Mouse (Mus musculus) adrenal gland, postnatal 25 days (tissue): ENCODE data around the gene Fam20a. TPM values are rescaled to one million over a fixed set of nuclear protein-coding genes. Genes with fewer than 3 reads are reported as not detected.

Experiments
- DNase-seq: peaks from one replicate; pipeline ENCODE4 v3.0.0; 2021; ENCODE audit warnings: mixed read lengths
- total RNA-seq: library from RNA; stranded (reverse); gene quantifications from 2 replicates; pipeline ENCODE4 v1.2.3, GENCODE M21; 2021

The Fam20a gene
- total RNA-seq, 1 experiment from 2014 or later: 3.7 TPM

DNA sequence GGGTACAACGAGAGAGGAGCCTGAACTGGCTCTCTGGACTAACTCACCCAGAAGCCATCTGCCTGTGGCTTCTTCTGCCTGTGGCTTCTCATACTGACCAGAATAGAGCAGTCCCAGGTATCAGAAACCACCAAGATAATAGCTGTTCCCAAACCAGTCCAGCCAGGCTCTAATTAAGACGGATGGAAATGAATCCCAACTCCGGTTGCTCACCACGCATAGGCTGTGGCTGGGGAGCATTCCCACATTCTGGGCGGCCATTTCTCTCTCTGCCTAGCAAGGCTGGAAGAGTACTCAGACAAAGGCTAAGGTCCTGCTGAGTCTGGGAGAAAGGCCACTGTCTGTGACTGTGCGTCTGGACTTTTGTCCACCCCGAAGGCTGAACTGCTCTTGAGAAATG is 5.1 kb downstream of the Fam20a start:
- no peak for DNase-seq

DNA sequence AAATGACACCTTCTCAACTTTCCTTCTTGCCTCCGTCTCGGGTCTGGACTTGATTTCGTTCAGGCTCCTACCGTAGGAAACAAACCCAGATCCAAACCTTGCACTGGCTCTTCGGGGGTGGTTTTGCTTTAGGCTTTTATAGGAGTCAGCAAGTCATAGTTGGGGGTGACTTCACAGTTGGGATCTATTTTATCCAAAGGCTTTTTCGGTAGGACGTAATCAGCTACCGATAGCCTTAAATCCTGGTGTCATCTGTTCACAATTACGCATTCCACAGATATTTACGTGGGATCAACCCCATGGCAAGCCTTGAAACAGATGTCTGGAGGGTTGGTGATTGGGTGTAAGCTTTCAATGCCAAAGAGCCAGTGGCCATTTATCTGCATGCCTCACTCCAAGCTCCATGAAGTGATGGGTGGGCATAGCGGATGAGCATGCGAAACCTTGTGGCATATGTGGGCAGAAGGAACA is 6.7 kb downstream of the Fam20a start:
- DNase-seq: no peak

DNA sequence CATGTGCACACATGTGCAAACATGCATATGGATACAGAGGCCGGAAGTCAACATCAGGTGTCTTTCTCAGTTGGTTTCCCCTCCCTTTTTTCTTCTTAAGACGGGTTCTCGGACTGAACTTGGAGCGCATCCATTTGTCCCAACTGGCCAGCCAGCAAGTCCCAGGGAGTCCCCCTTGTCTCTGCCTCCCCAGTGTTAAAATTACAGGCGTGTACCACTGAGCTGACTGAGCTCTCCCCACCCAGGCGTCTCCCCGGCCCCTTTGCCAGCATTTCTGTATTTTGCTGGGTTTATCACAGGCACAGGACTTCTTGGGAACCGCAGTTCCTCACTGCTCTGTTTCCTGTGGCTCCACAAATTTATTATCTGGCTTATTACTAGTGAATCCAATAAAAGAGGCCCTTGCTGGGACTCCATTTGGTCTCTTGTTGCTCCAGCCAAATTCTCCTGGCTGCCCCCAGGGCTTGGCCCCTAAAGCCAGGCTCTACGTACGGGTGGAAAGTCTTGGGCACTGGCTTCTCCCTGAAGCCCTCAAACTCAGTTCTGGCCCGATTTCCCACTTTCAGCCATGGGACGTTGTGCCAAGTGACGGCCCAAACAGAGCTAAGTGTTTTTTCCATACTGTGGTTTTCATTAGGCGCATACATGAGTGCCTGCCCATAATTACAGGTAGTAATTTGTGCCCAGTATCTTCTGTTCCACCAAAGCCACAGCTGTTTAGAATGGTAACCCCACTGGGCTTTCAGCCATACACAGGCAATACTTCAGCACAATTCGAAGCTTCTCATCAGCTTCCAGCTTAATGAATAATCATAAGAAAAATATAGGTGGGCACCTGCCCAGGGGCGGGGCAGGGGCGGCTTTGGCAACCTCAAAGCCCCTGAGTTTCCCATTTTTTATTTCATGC is 7.5 kb downstream of the Fam20a start:
- DNase-seq: no peak

DNA sequence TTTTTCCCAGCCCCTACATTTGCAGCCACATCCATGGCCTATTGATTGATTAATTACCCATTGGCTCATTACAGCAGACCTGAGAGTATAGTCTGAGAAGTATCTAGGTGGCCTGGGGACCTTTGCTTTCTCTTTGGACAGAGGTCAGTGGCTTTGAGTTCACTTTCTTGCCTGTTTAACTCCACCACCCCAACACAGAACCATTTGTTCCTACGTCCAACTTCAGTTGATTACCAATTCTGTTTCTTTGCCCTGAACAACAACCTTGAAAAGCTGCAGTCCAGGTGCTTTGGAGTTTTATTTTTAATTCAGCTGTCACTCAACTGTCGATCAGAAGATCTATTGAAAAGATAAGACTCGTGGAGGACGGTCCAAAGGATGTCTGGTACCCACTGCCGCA is 12.6 kb downstream of the Fam20a start:
- DNase-seq: no peak

DNA sequence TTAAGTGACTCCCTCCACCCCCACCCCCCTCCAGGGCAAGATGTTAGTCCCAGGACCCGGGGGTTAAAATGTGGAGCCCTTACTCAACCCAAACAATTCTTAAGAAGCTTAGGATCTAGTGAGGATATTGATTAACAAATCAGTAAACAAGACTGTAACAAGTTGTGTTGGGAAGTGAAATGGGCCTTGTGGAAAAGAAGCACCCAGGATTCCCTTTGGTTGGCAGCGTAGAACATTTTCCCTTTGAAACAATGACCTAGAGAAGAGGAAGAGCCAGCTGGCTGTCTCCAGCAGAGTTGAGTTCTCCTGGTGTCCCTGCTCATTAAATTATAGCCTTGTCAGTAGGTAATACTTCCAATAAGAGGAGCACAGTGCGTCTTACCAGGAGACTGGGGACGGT is 13.3 kb downstream of the Fam20a start:
- no peak for DNase-seq

DNA sequence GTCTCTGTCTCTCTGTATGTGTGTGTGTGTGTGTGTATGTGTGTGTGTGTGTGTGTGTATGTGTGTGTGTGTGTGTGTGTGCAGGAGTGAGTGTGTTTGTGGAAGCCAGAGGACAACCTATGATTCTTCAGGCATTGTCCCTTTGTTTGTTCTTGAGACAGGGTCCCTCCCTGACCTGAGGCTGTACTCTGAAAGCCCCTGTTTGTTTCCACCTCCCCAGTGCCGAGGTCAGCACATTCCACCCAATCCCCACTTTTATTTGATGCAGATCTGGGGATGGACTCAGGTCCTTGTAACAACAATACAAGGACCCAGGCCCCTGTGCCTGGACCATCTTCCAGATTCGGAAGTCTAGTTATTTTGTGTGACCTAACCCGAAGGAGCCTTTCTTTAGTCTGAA is 14.6 kb downstream of the Fam20a start:
- no peak for DNase-seq

DNA sequence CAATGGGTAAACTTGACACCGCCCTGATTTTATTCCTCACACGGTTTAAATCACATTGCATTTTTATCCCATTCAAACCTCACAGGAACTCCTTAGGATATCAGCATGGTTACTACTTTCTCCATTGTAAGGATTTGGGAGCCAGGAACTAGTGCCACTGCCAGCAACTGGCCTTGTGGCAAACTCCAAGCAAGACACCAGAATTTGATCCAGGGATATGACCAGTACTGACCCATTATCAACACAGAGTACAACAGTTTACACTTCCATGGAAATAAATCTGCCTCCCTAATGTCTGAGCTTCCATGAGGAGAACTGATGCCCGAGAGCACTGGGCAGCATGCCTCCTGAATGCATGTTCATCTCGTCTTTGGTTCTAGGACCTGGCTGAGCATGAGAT is 15.5 kb downstream of the Fam20a start:
- no peak for DNase-seq

DNA sequence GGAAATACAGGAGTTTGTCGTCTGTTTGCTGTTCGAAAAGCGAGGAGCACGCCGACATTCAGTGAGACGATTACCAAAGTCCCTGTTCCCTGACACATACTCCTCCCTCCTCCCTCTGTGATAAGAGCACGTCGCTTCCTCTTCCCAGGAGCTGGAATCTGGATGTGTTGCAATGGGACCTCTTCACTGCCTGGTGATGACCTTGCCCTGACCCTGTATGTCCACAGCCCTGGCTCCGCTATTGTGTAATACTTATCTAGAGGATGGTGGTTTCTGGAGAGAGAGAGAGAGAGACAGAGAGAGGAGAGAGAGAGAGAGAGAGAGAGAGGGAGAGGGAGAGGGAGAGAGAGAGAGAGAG is 16.0 kb downstream of the Fam20a start:
- peak; percentile 33 for DNase-seq

DNA sequence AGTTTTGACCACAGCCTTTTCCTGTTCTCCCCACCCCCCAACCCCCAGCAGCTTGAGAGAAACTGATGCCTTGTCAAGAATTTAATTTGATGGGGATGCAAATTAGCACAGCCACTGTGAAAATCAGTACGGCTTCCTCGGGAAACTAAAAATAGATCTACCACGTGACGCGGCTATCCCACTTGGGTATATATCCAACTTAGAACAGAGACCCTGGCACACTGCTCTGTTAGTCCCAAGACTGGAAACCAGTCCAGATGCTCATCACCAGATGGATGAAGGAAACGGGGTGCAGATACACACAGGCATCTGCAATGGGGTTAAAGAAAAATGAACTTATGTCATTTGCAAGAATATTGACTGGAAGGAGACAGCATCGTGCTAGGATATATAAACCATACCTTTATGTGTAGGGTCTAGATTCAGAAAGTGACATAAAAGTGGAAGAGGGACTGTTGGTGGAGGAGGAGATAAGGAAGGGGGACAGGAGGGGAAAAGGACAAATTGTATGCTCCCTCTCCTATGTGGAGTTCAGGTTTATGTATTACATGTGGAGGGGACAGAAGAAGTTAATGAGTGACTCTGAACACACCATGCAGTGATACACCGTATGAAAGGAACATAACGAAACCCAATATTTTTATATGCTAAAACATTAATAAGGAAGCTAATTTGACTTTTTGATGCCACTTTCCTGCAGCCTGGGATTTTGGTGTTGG is 16.6 kb downstream of the Fam20a start:
- no peak for DNase-seq

DNA sequence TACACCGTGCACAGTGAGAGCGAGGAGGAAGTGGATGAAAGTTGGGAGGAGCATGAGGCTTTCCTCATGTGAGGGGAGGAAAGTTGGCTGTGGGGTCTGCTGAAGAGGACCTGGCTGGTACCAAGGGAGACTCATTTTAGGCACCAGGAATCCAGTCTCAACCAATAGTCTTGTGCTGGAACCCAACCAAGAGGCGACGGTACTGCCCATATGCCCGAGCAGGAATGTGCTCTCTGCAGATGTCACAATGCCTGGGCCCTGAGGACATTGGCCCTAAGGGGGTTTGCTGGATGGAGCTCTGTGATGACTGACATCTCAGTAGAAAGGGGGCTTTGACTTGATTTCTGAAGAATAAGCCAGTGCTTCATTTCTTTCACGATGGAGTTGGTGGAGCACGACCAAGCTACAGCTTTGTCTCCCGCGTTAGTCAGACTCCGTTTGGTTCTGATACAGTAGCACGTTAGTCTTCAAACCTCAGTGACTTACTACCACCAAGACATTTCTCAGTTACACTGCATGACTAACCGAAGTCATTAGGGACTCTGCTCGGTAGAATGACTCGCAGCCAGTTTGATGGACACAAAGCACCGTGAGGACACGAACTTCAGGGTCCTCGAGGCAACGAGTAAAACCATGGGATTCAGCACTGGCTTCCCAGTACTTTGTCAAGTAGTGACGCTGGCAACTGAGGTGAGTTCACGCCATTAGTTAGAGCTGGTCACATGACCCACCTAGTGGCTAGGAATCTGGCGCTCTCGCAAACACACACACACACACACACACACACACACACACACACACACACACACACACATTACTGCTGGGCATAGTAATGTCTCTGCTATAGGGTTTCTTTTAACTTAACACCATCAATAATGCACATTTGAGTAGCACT is 17.5 kb downstream of the Fam20a start:
- no peak for DNase-seq

DNA sequence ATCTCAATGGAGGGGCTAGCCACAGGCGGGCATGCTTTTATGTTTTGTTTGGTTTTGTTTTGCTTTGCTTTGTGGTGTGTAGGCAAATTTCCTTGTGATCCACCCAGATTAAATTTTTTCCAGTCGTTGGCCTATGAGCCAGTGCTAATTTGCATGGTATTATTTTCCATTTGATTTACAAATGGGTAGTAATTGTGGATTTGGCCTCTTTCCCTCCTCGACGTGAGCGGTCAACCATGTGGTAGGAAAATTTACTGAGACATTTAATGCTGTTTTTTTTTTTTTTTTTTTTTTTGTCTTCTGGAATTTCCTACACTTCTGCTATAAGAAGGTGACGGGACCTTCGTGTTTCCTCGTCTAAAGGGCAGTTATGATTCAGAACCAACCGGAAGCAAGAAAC is 18.2 kb downstream of the Fam20a start:
- no peak for DNase-seq

DNA sequence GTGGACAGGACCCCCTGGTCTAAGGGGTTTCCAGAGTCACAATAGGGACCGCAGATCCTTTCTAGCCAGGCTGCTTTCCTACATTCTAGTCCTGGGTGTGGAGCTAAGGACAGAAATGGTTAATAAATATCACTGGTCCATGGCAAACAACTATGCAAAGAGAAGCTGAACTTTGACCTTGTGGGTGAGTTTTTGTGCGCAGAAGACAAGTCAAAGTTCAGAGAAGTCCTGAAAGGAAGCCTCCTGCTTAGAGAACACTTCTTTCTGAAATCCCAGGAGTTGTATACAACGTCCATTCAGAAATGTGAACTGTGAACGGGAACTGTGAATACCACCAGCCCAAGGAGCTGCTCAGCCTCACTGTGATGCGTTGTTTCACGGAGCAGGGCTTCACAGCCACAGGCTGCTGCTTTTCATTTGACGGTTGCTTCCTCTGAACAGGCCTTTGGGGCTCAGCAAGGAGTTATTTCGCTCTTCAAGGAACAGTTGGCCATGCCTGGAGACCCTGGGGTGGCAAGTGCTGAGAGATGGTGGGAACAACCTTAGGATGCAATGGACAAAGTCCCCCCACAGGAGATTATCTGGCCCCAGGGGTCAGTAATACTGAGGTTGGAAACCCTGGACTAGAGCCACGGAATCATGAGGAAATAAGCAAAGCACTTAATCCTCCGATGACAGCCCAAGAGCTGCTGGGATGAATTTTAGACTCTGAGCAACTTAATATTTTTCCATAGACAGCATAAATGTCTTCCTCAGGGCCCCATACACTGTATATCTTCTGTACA is 19.9 kb downstream of the Fam20a start:
- no peak for DNase-seq

DNA sequence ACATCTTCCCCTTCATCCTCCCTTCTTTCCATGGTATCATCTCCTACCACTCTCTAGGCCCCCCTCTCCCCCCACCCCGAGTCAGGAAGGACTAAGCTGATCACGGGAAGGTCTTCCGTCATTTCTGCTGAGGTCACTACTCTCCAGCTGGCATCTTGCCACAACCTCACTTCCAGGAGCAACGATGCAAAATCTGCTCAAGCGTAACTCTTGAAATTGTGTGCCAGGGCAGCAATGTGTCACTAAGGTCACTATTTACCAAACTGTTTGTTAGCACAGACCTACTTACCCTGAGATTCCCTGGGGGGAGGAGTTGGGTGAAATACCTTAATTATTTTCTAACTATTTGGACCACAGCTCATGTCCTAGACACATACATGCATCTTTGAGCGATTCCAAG is 21.3 kb downstream of the Fam20a start:
- peak; percentile 55 for DNase-seq

DNA sequence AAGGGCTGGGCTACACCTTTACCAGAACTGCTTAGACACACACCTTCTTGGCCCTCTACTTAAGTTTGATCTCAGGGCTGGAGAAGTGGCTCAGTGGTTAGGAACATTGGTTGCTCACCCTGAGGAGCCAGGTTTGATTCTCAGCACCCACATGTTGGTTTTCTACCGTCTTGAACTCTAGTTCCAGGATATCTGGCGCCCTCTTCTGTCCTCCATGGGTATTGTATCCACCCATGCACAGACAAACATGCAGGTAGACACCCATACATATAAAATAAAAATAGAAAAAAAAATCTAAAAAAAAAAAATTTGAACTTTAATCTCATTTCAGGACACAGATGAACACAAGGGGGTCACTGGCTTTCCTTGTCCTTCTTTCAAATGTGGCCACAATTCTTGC is 22.3 kb downstream of the Fam20a start:
- no peak for DNase-seq

DNA sequence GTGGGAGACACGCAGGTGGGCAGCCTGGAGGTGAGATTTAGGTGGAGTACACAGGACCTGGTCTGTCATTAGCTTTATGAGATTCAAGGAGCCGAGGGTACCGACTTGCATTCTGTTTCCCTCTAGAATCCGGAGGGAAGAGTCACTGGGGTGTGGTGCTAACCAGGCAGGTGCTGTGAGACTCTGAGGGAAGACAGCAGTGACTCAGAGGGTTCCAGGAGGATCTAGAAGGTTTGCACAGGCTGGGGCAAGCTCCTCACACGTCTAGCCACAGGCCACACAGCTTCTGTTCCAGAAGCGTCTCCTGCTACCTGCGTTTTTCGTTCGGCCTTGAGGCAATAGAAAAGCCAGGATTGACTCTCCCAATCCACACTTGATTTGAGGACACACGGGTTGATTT is 23.3 kb downstream of the Fam20a start:
- DNase-seq: no peak

DNA sequence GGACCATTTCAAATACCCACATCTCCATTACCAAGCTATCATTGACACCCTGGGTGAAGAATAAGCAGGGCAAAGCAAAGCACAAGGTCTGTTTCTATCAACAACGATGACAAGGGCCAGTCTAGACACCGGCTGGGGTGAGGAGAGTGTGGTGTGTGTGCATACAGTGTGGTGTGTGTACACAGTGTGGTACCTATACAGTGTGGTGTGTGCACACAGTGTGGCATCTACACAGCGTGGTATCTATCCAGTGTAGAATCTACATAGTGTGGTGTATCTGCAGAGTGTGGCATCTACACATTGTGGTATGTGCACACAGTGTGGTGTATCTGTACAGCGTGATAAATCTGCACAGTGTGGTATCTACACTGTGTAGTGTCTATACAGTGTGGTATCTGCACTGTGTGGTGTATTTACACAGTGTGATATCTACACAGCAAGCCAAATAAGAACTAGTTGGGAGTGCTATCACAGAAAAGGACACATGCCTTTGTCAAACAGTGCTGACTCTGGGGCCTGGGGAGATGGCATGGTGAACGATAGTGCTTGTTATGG is 24.9 kb downstream of the Fam20a start:
- DNase-seq: no peak

DNA sequence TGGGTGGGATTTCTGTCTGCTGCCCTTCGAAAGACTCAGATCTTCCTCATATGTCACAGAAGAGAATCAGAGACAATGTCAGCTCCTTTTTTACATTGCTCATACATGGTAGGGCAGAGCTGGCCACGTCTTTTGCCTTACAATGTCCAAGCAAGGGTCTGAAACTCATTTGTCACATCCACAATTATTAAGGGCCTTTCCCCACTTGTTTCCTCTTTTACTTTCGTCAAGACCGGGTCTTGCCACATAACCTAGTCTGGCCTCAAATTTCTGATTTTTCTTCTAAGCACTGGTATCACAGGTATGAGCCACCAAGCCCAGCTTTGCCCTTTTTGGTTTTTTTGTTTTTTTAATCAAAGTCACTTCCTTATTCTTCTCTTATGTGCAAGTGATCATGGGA is 25.6 kb downstream of the Fam20a start:
- DNase-seq: no peak

DNA sequence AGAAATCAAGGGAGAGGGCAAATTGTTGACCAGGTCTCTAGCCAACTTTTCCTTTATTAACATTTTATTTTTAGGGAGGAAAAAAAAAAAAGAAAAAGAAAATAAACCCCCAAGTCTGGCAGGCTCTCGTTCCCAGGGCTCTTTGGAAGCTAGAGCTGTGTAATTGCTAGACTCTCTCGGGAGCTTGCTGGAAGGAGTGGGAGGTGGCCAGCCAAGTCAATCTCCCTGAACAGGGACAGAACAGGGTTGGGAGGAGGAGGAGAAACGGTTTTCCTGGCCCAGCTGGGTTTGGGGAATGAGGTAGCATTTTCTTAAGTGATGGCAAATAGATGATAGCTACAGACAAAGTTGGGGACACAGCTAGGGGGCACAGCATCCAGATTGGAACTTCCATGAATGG is 29.3 kb downstream of the Fam20a start:
- no peak for DNase-seq

DNA sequence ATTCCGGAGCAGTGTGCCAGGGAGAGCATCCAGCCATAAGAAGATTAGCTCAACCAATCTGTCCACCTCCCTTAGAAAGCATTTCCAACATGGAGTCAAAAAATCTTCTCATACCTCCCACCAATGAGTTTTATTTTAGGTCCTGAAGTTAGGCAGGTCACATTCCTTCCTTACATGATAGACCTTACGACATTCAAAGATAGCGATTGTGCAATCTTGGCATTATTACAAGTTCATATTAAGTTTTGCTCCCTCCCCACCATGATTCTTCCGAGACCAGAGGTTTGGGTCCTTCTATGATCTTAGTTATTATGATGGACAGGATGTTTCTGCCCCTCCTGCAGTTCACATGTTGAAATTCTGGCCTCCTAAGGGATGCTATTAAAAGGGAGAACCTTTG is 32.5 kb downstream of the Fam20a start:
- no peak for DNase-seq

DNA sequence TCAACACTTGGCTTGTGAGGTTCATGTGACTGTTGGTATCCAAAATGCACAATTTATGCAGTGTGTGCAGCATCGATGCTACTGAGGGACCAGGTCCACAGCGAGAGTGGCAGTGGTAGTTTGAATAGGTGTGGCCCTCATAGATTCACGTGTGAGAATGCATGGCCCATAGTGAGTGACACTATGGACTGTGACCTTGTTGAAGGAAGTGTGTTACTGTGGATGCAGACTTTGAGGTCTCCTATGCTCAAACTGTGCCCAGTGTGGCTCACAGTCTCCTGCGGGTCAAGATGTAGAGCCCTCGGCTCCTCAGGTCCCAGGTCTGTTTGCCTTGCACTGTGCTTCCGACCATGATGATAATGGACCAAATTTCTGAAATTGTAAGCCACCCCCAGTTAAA is 39.9 kb downstream of the Fam20a start:
- no peak for DNase-seq

DNA sequence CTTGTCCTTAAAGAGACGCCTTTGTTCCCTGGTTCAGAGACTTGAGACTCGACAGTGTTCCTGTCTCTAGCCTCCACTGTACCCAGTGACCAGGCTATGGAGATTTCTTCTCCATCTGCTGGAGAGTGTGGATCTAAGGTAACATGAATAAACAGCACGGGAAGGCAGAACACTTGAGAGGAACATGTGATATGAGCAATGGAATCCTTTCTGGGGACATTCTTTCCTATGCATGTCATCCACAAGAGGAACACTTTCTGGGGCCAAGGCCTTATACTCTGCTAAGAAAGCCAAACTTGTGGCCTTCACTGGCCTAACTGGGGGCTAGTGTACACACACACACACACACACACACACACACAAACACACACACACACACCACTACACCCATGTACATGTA is 40.5 kb downstream of the Fam20a start:
- DNase-seq: no peak

DNA sequence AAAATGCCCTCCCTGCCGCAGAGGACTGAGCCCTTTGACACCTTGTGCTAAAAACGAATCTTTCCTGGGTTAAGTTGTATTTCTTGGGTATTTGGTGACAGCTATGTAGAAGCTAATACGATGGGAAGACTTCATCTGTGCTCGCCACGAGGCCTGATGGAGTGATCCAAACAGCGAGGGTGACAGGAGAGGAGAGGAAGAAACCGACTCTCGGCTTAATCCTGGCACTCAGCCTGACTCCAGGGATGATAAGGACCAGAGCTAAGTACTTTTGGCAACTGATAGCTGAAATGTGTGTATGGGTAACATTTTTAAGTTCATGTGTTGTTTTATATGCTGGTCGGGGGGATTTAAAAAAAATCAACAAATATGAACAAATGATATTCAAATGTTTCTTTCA is 41.1 kb downstream of the Fam20a start:
- DNase-seq: no peak
